In the genomic region with DNA sequence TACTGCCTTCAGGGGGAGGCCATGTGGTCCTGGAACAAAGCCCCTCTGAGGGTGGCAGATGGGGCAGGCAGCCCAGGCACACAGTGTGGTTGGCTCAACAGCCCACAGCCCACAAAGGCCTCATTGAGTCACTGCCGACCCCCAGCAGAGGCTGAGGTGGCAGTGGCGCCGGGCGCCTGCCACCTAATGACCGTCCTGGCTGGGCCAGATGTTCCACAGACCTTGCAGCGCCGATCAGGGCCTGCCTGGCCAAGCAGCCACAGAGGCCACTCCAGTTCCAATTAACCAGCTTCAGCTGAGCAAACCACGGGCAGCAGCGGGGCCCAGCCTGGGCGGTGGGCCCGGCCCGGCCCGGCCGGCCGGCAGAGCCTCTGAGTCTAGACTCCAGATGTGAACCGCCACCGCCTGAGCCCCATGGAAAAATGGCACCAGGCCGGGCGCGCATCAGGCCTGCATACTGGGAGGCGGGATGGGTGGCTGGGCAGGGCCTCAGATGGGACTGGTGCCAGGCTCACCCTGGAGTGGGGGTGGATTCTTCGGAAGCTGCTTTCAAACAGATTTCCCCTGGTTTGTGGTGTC, we compare ENCODE assay signal across 7 mouse cellular contexts. TPM values are rescaled to one million over a fixed set of nuclear protein-coding genes. Genes with fewer than 3 reads are reported as not detected.
DNase-seq lines count a peak whose midpoint lies in the region; ATAC-seq and TF ChIP-seq lines count a peak whose summit lies in the region.

No protein-coding gene starts in this region.

- H3K9me3 ChIP-seq in intestine, embryonic 16.5 days (ENCODE audit: control insufficient read depth, low read length): peaks cover under 1% of the 10 kb centered on the region; the same call in 1 of the 2 replicates
- no peaks in the 10 kb centered on the region; the same call in 1 of the 2 replicates for H3K9me3 ChIP-seq in midbrain, embryonic 16.5 days (replicated peaks; ENCODE audit: control insufficient read depth, low read length, poor library complexity, severe bottlenecking)

- DNase-seq in adrenal gland, postnatal 25 days: peak; percentile 70
- peak; percentile 74 to 87 for DNase-seq in gastrocnemius, postnatal 4 days (ENCODE audit: low spot score in 2 of 2)
- DNase-seq in left cerebral cortex, postnatal 25 days (ENCODE audit: low spot score in 2 of 2): peak; percentile 34 to 40

- peak overlapping the region; percentile 69 for H3K27ac ChIP-seq in cortical plate, adult 2 months (ENCODE audit: insufficient read depth, low read length)
- peak overlapping the region; percentile 88 for H3K27ac ChIP-seq in intestine, embryonic 16.5 days (ENCODE audit: low read length)
- peak overlapping the region; percentile 72 for H3K27ac ChIP-seq in midbrain, embryonic 16.5 days (ENCODE audit: low read length)

- H3K9ac ChIP-seq in intestine, embryonic 16.5 days (ENCODE audit: low read depth, low read length): peak overlapping the region; percentile 42; the same call in 1 of the 2 replicates
- H3K9ac ChIP-seq in midbrain, embryonic 16.5 days (ENCODE audit: low read depth, low read length): peak overlapping the region; percentile 17; the same call in 1 of the 2 replicates

- H3K4me2 ChIP-seq in intestine, embryonic 16.5 days (ENCODE audit: low read depth, low read length): no peak overlapping the region
- H3K4me2 ChIP-seq in midbrain, embryonic 16.5 days (ENCODE audit: low read length): no peak overlapping the region

- H3K4me1 ChIP-seq in cortical plate, adult 2 months (ENCODE audit: control insufficient read depth, insufficient read depth, low read length): peaks cover 3% of the 10 kb centered on the region; the same call in 1 of the 2 replicates
- H3K4me1 ChIP-seq in intestine, embryonic 16.5 days (ENCODE audit: control insufficient read depth, insufficient read depth, low read length): peaks cover 29% of the 10 kb centered on the region
- H3K4me1 ChIP-seq in midbrain, embryonic 16.5 days (ENCODE audit: control insufficient read depth, insufficient read depth, low read length): peaks cover 18% of the 10 kb centered on the region

- TF ChIP-seq POLR2A in cortical plate, adult 2 months (IDR thresholded peaks at IDR 0.05; ENCODE audit: extremely low read depth, insufficient read depth, low read length): no peak

- no peak overlapping the region for H3K4me3 ChIP-seq in cortical plate, adult 2 months (ENCODE audit: insufficient read depth, low read length)
- no peak overlapping the region for H3K4me3 ChIP-seq in intestine, embryonic 16.5 days (ENCODE audit: low read length)
- no peak overlapping the region for H3K4me3 ChIP-seq in midbrain, embryonic 16.5 days (ENCODE audit: low read depth, low read length)

- 57% methylated on average over 22 of the region's 22 CpGs for WGBS in intestine, embryonic 16.5 days
- WGBS in midbrain, embryonic 16.5 days: 66% methylated on average over 22 of the region's 22 CpGs

- H3K27me3 ChIP-seq in intestine, embryonic 16.5 days (replicated peaks; ENCODE audit: control insufficient read depth, insufficient read depth, low read length): no peaks in the 10 kb centered on the region
- H3K27me3 ChIP-seq in midbrain, embryonic 16.5 days (ENCODE audit: control insufficient read depth, insufficient read depth, low read depth, low read length): no peaks in the 10 kb centered on the region

- H3K36me3 ChIP-seq in intestine, embryonic 16.5 days (ENCODE audit: control insufficient read depth, insufficient read depth, low read length): peaks cover 21% of the 10 kb centered on the region
- peaks cover 29% of the 10 kb centered on the region for H3K36me3 ChIP-seq in midbrain, embryonic 16.5 days (ENCODE audit: control insufficient read depth, insufficient read depth, low read length)

- ATAC-seq in intestine, embryonic 16.5 days: 0 out of 2 replicates have a peak, but pooled peaks have one; percentile 3
- ATAC-seq in midbrain, embryonic 16.5 days: peak; percentile 47
- ATAC-seq in granulocyte monocyte progenitor cell, adult 5-6 weeks (replicated peaks; ENCODE audit: poor library complexity, severe bottlenecking): no peak

- intact Hi-C loops in left cerebral cortex, postnatal 25 days (cut with DNase I): loop anchor here (2.0 kb wide), 1 partner anchor 33 kb away; no protein-coding TSS in a partner anchor

- TF ChIP-seq CTCF in cortical plate, adult 2 months (IDR thresholded peaks at IDR 0.05; ENCODE audit: extremely low read depth, insufficient read depth, low read length): no peak

RNA-seq across cellular contexts. Expression of gene Mcts2, which starts 19.2 kb away (rescaled TPM):
- 34.2 and 37.9 TPM in 2 replicates for total RNA-seq in adrenal gland, postnatal 25 days (2021)
- 20.0 and 21.5 TPM in 2 replicates for polyA plus RNA-seq in cortical plate, adult 2 months (2012; rRNA removed)
- 10 to 100 TPM; 16.4 to 20.2 TPM for total RNA-seq in gastrocnemius, postnatal 4 days (2021)
- 18.9 and 25.1 TPM in 2 replicates for polyA plus RNA-seq in intestine, embryonic 16.5 days (2015; fragmentation: Nextera tagmentation; extraction: Ambion mirVana)
- total RNA-seq in left cerebral cortex, postnatal 25 days (2021): 10 to 100 TPM; 21.3 to 24.5 TPM
- 31.1 and 34.4 TPM in 2 replicates for polyA plus RNA-seq in midbrain, embryonic 16.5 days (2015; fragmentation: Nextera tagmentation; extraction: Ambion mirVana)
- 11.7 and 14.5 TPM in 2 replicates for total RNA-seq in granulocyte monocyte progenitor cell, adult 5-6 weeks (2014; fragmentation: Nextera tagmentation)
- 5.7 and 10.9 TPM in 2 replicates for total RNA-seq in granulocyte monocyte progenitor cell, adult 5-6 weeks (2017)

RNA-seq across cellular contexts. Expression of gene Id1, which starts 30.0 kb away (rescaled TPM):
- 73.3 and 81.1 TPM in 2 replicates for total RNA-seq in adrenal gland, postnatal 25 days (2021)
- 74.2 and 81.0 TPM in 2 replicates for polyA plus RNA-seq in cortical plate, adult 2 months (2012; rRNA removed)
- 10 to 100 TPM; 27.7 to 29.4 TPM for total RNA-seq in gastrocnemius, postnatal 4 days (2021)
- polyA plus RNA-seq in intestine, embryonic 16.5 days (2015; fragmentation: Nextera tagmentation; extraction: Ambion mirVana): 96.1 and 107 TPM in 2 replicates
- 10 to 100 TPM; 19.9 to 30.4 TPM for total RNA-seq in left cerebral cortex, postnatal 25 days (2021)
- 23.7 and 35.7 TPM in 2 replicates for polyA plus RNA-seq in midbrain, embryonic 16.5 days (2015; fragmentation: Nextera tagmentation; extraction: Ambion mirVana)
- 5.5 and 7.6 TPM in 2 replicates for total RNA-seq in granulocyte monocyte progenitor cell, adult 5-6 weeks (2014; fragmentation: Nextera tagmentation)
- 5.0 and 6.6 TPM in 2 replicates for total RNA-seq in granulocyte monocyte progenitor cell, adult 5-6 weeks (2017)

RNA-seq across cellular contexts. Expression of gene H13, which starts 36.8 kb away (rescaled TPM):
- 149 and 153 TPM in 2 replicates for total RNA-seq in adrenal gland, postnatal 25 days (2021)
- 65.9 and 68.4 TPM in 2 replicates for polyA plus RNA-seq in cortical plate, adult 2 months (2012; rRNA removed)
- total RNA-seq in gastrocnemius, postnatal 4 days (2021): 10 to 100 TPM; 84.8 to 88.2 TPM
- polyA plus RNA-seq in intestine, embryonic 16.5 days (2015; fragmentation: Nextera tagmentation; extraction: Ambion mirVana): 116 and 119 TPM in 2 replicates
- total RNA-seq in left cerebral cortex, postnatal 25 days (2021): 10 to 100 TPM; 73.1 to 85.4 TPM
- 181 and 187 TPM in 2 replicates for polyA plus RNA-seq in midbrain, embryonic 16.5 days (2015; fragmentation: Nextera tagmentation; extraction: Ambion mirVana)
- total RNA-seq in granulocyte monocyte progenitor cell, adult 5-6 weeks (2014; fragmentation: Nextera tagmentation): 180 and 213 TPM in 2 replicates
- 150 and 235 TPM in 2 replicates for total RNA-seq in granulocyte monocyte progenitor cell, adult 5-6 weeks (2017)

RNA-seq across cellular contexts. Expression of gene Cox4i2, which starts 47.9 kb away (rescaled TPM):
- total RNA-seq in adrenal gland, postnatal 25 days (2021): 4.2 and 4.3 TPM in 2 replicates
- 6.3 and 6.9 TPM in 2 replicates for polyA plus RNA-seq in cortical plate, adult 2 months (2012; rRNA removed)
- total RNA-seq in gastrocnemius, postnatal 4 days (2021): 1 to 10 TPM; 4.9 to 5.6 TPM
- 14.8 and 15.3 TPM in 2 replicates for polyA plus RNA-seq in intestine, embryonic 16.5 days (2015; fragmentation: Nextera tagmentation; extraction: Ambion mirVana)
- total RNA-seq in left cerebral cortex, postnatal 25 days (2021): 1 to 10 TPM; 1.8 to 2.6 TPM
- 5.0 and 5.4 TPM in 2 replicates for polyA plus RNA-seq in midbrain, embryonic 16.5 days (2015; fragmentation: Nextera tagmentation; extraction: Ambion mirVana)
- 6.8 and 13.0 TPM in 2 replicates for total RNA-seq in granulocyte monocyte progenitor cell, adult 5-6 weeks (2014; fragmentation: Nextera tagmentation)
- total RNA-seq in granulocyte monocyte progenitor cell, adult 5-6 weeks (2017): 6.0 TPM in 1 of 2 replicates, not detected in the other
